Mouse (Mus musculus): ENCODE results near the gene Ubr2. TPM values are rescaled to one million over a fixed set of nuclear protein-coding genes. Genes with fewer than 3 reads are reported as not detected.

The Ubr2 gene
- 10 to 100 TPM; 57.0 to 60.7 TPM for total RNA-seq (2021)
- long read RNA-seq, experiment 1, full-length matches to known transcripts, result 14 of 25 reads
- long read RNA-seq, experiment 1, partial matches to known transcripts, result 7 of 25 reads
- long read RNA-seq, experiment 1, other reads (novel, unspliced or antisense), result 4 of 25 reads
- long read RNA-seq, experiment 2, full-length matches to known transcripts, result 9 of 19 reads
- long read RNA-seq, experiment 2, partial matches to known transcripts, result 7 of 19 reads
- long read RNA-seq, experiment 2, other reads (novel, unspliced or antisense), result 3 of 19 reads

DNA sequence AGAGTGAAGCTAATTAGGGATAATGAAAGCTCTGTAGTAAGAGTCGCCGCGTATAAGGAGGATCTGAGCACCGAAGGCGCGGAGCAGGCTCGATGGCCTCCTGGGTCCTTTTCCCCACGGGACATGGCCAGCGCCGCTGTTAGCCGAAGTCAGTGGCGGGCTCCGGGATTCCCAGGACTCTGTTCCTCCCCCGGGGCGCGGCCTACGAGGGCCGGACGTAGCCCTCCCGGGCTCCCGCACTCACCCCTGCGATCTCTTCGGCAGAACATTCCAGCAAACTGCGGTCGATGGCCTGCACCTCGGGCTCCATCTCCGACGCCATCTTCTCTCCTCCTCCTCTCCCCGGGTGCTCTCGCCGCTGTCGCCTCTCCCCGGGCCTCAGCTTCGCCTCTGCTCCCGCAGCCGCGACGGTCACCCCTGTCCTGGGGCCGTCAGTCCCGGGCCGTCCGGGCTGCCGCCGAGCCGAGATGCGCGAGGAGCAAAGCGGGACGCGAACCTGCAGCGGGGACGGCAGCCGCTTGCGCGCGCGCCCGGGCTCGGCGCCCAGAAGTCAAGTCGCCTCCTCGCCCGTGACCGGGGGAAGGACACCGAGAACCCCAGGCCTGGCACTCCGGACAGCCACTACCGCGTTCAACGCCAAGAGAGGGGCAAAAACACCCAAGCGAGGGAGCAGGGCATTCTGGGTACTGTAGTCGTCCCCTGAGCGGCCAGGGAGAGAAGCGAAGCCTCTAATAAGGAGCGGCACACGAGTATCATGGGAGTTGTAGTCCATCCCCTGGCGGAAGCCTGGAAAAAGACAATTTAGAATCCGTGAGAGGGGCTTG is at the start of gene Ubr2:
Gene Ubr2 (minus strand): TSS at position 659 of the 824 bp plus-strand sequence.
- DNase-seq (ENCODE audit: low spot score), result peak; percentile 97

- no peak for DNase-seq (ENCODE audit: low spot score)
These were observed 49.5 kb upstream of the Ubr2 start for GRCm38 (mm10) chr17:47059836-47060360.

- no peak for DNase-seq (ENCODE audit: low spot score)
These were observed 47.6 kb upstream of the Ubr2 start for GRCm38 (mm10) chr17:47057966-47058365.

DNA sequence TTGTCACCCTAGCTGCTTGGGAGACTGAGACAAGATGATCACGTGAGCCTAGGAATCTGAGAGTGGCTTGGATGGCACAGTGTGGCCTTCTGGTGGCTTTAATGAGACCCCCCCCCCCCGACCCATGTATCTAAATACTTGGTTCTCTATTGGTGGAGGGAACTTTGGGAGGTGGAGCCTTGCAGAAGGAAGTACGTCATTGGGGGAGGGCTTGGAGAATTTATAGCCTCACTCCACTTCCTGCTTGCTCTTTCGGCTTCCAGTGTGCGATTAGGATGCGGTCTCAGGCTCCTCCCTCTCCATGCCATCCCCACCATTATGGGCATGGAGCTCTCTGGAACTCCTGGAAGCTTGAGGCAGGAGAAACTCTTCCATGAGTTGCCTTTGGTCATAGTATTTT is 46.1 kb upstream of the Ubr2 start:
- DNase-seq (ENCODE audit: low spot score), result no peak

DNA sequence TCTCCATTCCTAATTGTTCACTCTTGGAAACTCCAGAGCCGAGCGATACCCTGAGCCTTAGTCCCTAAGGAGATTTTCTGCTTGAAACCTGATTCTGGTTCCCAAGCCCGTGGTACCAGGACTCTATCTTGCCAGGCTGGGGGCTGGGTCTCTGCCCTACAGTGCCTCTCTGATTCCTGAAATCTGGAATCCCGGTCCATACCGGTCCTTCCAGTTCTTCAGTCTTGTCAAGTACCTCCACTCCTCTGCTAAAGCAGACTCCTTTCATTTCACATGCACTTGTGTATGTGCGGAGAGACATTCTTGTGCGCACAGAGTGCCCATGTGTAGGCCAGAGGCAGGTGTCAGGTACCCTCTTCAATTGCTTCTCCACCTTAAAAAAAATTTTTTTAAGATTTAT is 44.8 kb upstream of the Ubr2 start:
- DNase-seq (ENCODE audit: low spot score), result no peak

DNA sequence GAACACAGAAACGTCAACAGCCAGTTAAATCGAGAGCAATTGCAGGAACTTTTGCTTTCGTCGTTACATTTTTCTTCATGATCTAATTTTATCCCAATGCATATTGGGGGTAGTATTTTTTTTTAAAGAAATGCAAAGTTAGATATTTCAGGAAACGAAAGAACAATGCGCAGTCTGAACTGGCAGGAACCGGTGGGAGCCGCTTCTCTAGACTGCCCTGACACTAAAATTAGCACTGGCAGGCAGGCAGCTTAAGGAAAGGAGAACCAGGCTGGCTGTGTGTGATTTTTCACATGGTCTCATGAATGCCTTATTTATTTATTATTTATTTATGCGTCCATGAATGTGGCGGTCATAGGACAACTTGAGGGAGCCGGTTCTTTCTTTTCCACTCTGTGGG is 44.3 kb upstream of the Ubr2 start:
- no peak for DNase-seq (ENCODE audit: low spot score)

DNA sequence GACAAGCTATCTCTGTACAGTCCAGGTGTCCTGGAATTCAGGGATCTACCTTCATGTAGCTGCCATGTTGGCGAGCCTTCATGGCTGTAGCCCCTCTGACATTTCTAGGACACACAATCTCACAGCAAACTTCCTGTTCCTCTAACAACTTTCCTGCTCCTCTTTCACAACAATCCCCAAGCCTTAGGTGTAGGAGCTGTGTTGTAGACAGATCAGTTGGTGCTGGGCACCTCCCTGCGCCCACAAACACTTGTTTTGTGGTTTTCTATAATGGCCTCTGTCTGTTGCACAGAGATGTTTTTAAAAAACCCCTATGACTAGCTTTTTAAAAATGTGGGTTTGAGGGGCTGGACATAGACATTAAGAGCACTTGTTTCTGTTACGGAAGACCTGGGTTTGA is 40.3 kb upstream of the Ubr2 start:
- no peak for DNase-seq (ENCODE audit: low spot score)

DNA sequence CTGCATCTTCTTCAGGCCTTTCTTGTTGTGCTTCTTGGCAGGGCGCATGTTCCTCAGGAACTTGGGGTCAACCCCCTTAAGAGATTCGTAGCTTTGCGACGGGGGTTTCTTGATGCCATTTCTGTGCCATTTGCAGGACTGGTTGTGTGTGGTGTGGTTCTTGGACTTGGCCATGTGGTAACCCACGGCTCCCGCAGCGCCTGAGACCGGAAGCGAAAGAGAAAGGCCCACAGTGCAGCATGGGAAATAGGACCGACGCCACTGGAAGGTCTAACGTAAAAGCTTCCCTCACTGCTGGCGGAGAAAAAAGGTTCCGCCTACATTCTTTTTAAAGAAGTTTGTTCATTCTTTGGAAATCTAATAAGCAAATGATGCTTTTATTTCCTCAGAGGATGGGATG is 32.5 kb upstream of the Ubr2 start:
- no peak for DNase-seq (ENCODE audit: low spot score)

GRCm38 (mm10) chr17:47038844-47039803 is 28.8 kb upstream of the Ubr2 start:
- DNase-seq (ENCODE audit: low spot score), result peak; percentile 83

DNA sequence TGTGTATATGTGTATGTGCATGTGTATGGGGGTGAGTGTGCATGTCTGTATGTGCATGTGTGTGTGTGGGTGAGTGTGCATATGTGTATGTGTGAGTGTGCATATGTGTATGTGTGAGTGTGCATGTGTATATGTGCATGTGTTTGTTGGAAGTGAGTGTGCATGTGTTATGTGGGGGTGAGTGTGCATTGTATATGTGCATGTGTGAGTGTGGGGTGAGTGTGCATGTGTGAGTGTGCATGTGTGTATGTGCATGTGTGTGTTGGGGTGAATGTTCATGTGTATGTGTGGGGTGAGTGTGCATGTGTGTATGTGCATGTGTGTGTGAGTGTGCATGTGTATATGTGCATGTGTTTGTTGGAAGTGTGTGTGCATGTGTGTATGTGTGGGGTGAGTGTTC is 24.2 kb upstream of the Ubr2 start:
- no peak for DNase-seq (ENCODE audit: low spot score)

- DNase-seq (ENCODE audit: low spot score), result peak; percentile 58
These were observed 23.3 kb upstream of the Ubr2 start for GRCm38 (mm10) chr17:47033643-47034042.

DNA sequence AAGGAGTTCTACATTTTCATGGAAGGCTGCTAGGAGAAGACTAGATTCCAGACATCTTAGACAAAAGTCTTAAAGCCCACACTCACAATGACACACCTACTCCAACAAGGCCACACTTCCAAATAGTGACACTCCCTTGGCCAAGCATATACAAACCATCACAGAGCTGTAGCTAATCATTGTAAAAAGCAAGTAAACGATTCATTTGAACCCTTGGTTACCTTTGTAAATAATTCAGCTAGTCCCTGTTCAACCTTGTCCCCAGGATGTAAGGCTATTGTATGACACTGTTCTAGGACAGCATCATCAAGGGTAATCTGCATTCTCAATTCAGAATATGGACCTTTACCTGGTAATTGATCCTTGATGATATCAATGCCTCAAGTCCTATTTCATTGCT is 14.4 kb upstream of the Ubr2 start:
- DNase-seq (ENCODE audit: low spot score), result no peak

DNA sequence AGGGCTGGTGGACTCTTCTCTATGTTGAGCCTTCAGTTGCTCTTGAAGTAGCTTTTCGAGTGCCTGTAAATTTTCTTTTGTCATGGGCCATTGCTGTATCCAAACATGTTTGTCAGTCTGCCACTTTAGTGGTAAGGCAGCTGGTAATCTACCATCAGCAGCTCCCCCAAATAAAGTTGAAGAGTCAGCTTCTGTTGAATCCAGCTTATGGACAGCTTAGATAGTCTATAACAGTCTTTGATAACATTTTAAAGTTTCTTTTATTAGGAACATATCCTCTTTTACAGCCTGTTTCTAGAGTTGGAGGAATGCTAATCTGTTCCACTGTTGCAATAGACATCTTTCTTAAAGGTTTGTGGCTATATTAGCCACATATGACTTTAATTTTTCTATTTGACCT is 13.0 kb upstream of the Ubr2 start:
- no peak for DNase-seq (ENCODE audit: low spot score)

- DNase-seq (ENCODE audit: low spot score), result no peak
These were observed 2.5 kb upstream of the Ubr2 start for GRCm38 (mm10) chr17:47012896-47013295.

DNA sequence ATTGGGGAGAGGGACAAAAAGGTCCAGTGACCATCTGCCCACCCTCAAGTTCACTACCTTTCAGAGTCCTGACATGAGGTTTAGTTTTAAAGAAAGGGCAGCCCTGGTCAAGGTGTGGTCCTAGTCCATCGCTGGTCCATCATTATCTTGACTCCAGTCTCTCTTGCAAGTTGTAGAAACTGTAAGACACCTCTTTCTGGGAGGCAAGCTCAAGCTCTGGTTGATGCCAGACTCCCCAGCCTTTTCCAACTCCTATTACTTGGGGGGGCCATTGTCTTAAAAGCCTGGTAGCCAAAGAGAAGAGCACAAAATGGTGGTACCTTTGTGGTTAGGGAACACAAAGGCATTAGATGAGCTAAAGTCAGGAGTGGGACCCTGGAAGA is 1.3 kb upstream of the Ubr2 start:
- DNase-seq (ENCODE audit: low spot score), result no peak

DNA sequence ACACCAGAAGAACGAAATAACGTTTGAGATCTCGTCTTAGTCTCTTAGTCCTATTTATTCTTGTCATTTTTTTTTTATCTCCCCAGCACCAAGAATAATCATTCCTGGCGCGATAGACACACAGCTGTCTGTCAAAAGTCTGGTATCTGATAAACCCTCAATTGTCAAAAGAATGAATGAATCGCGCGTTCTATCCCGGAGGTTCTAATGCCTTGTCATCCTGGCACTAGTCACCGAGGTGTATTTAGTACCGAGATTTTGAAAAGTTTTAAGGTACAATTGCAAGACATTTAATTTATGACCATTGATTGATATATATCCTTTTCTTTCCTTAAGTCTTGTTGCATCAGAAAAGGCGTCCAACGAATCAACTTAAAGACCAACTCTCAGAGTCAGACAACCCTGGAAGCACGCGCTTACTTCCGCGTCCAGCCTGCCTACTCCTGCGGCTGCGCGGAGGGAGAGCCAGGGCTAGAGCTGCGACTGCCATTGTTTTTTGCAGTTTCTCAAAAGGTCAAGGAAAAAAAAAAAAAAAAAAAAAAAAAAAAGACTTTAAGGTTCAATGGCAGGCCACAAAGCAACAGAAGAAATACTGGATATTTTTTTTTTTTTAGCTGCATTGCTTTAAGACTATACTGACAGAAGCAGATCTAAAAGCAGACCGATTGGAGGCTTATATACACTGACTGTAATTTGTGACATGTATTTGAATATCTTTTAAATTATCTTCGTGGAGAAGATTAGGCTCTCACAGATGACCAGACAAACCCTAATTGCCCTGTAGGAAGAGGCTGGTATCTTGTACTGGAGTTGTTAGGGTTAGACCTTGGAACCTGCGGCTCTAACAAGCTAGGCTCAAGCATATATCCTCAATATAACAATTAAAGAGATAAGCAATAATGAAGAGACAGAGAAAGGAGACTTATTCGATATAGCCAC is 635 bp upstream of the Ubr2 start:
- DNase-seq (ENCODE audit: low spot score), result peak; percentile 53

DNA sequence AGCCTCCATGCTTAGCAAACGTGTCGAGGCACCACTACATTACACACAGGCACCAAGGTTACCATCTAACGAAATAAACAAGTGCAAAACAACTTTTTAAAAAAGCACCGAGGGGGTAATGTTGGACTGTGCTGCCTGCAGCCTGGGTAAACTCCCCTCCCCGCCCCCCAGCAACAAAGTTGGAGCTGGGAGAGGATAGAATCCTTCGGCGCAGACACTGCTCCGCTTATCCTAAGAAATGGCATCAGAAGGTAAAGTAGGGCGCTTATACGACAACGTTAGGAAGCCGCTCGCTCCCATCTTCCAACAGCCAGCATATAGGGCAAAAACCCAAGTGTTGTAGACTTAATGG is 834 bp downstream of the Ubr2 start:
- DNase-seq (ENCODE audit: low spot score), result no peak

DNA sequence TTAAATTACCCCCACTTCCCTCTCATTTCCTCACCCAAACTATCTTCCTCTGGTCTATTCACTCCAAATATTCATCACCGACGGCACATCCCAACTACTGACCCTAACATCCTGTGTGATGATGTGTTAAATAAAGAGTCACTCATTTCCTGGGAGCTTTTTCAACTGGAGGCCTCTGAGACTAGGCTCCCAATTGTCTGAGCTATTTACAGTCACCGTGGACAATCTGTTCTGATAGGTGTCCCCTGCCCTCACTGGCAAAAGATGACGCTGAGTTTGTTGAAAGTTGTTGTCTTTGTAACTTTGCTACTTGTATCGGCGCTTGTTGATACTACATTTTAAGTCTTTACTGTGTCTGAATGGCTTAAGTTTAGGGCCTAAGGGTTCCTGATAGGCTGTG is 1.3 kb downstream of the Ubr2 start:
- no peak for DNase-seq (ENCODE audit: low spot score)

DNA sequence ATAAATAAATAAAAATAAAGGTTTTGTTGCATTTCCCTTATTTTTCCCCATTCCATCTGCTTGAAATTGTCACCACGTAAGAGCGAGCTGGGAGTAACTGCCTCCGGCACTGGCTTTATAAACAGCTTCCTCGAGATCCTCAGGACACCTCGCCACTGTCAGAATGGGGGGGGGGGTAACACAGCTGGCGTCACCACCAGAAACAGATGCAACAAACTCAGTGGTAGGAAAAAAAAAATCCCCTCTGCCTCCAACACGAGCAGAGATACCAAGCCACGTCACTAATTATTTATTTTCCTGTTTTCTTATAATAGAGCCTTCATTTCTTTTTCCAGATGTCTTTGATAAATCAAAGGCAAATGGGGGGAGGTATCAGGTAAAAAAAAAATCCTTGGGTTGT is 1.9 kb downstream of the Ubr2 start:
- no peak for DNase-seq (ENCODE audit: low spot score)

GRCm38 (mm10) chr17:47006741-47007140 is 3.6 kb downstream of the Ubr2 start:
- DNase-seq (ENCODE audit: low spot score), result no peak

Measured in gastrocnemius, adult 18-20 months (tissue).